17 mouse cellular contexts compared by ENCODE assay signal in genomic region chr2:131952456-131952855, GRCm38 (mm10). TPM values are rescaled to one million over a fixed set of nuclear protein-coding genes. Genes with fewer than 3 reads are reported as not detected.
DNase-seq lines count a peak whose midpoint lies in the region; TF ChIP-seq lines count a peak whose summit lies in the region.
"Had no signal": no experiment of that assay in that cellular context is flagged by ENCODE, and none has a peak within 500 bp of the region (broad histone marks: within the 10 kb centered on the region; RNA-seq: fewer than 3 reads in every experiment).

No protein-coding gene starts in this region.

- TF ChIP-seq POLR2A in kidney, adult 2 months (IDR thresholded peaks at IDR 0.05; ENCODE audit: low read depth, low read length): no peak

- no peak overlapping the region for H3K27ac ChIP-seq in left cerebral cortex, adult 2 months
- H3K27ac ChIP-seq in kidney, adult 2 months (ENCODE audit: insufficient read depth, low read depth, low read length): no peak overlapping the region
- H3K27ac ChIP-seq: hindbrain, embryonic 10.5 days; liver, embryonic 13.5 days had no signal

- TF ChIP-seq CTCF in left cerebral cortex, adult 2 months (IDR thresholded peaks at IDR 0.05): no peak
- no peak for TF ChIP-seq CTCF in E14TG2a.4 (conservative IDR thresholded peaks at IDR 0.05; ENCODE audit: low read length)
- no peak for TF ChIP-seq CTCF in kidney, adult 2 months (conservative IDR thresholded peaks at IDR 0.05; ENCODE audit: insufficient read depth, insufficient read length, low read depth, low read length)

- H3K4me1 ChIP-seq in E14TG2a.4 (replicated peaks; ENCODE audit: low read depth, low read length): peaks cover 76% of the 10 kb centered on the region
- H3K4me1 ChIP-seq in kidney, adult 2 months (ENCODE audit: control insufficient read depth, insufficient read depth, low read length): no peaks in the 10 kb centered on the region

- no peak overlapping the region for H3K4me3 ChIP-seq in left cerebral cortex, adult 2 months
- peak overlapping the region; percentile 54 for H3K4me3 ChIP-seq in E14TG2a.4 (replicated peaks; ENCODE audit: low read length)
- no peak overlapping the region for H3K4me3 ChIP-seq in kidney, adult 2 months (ENCODE audit: insufficient read depth, low read depth, low read length)
- H3K4me3 ChIP-seq: liver, embryonic 13.5 days had no signal

- peak; percentile 57 to 67 for DNase-seq in cerebellum, postnatal 10 days
- no peak for DNase-seq in cerebellum, postnatal 4 days (ENCODE audit: low spot score in 2 of 2)
- DNase-seq in left cerebral cortex, adult 2 months (ENCODE audit: extremely low spot score in 1 of 2, low spot score in 2 of 2): peak; percentile 7 to 10
- DNase-seq in left cerebral cortex, postnatal 25 days (ENCODE audit: low spot score in 2 of 2): no peak
- peak; percentile 36 for DNase-seq in kidney, adult 2 months
- DNase-seq in gastrocnemius, postnatal 14 days: no peak
- DNase-seq in ovary, adult 18-20 months (ENCODE audit: low spot score): no peak
- DNase-seq: cerebellum, adult 9-11 months; liver, embryonic 13.5 days had no signal

- no peaks in the 10 kb centered on the region for H3K9me3 ChIP-seq in E14TG2a.4 (ENCODE audit: low read length)
- H3K9me3 ChIP-seq: hindbrain, embryonic 10.5 days; liver, embryonic 13.5 days; megakaryocyte, embryonic 14.5 days had no signal

- 25% methylated on average over 2 of the region's 2 CpGs for WGBS in kidney, adult 2 months

- H3K27me3 ChIP-seq in E14TG2a.4 (ENCODE audit: insufficient read depth, low read length): peaks cover 31% of the 10 kb centered on the region
- no peaks in the 10 kb centered on the region for H3K27me3 ChIP-seq in kidney, adult 2 months (replicated peaks; ENCODE audit: control insufficient read depth, insufficient read depth, low read length)

- intact Hi-C loops in left cerebral cortex, adult 2 months (cut with DNase I): no loop called here
- intact Hi-C loops in left cerebral cortex, postnatal 25 days (cut with DNase I): no loop called here
- intact Hi-C loops in gastrocnemius, postnatal 14 days (cut with DNase I; ENCODE audit: low total_unique reads): loop anchor here (10.0 kb wide), 1 partner anchor 408 kb away; no protein-coding TSS in a partner anchor

- H3K36me3 ChIP-seq in E14TG2a.4 (ENCODE audit: insufficient read depth, low read length): no peaks in the 10 kb centered on the region
- no peaks in the 10 kb centered on the region for H3K36me3 ChIP-seq in kidney, adult 2 months (ENCODE audit: control insufficient read depth, insufficient read depth, low read length)
- H3K36me3 ChIP-seq: hindbrain, embryonic 10.5 days; liver, embryonic 13.5 days had no signal

RNA-seq across cellular contexts. Expression of gene Prnd, which starts 1.8 kb away (rescaled TPM):
- total RNA-seq in left cerebral cortex, adult 2 months (2021): under 1 TPM in 1 of 2 experiments, not detected in 1; 0.14 TPM
- not detected for total RNA-seq in left cerebral cortex, postnatal 25 days (2021)
- 0.92 and 1.0 TPM in 2 replicates for polyA plus RNA-seq in kidney, adult 2 months (2012; rRNA removed)
- total RNA-seq in gastrocnemius, postnatal 14 days (2021): 10 to 100 TPM in 1 of 2 experiments, 1 to 10 TPM in 1; 9.6 to 24.2 TPM

RNA-seq across cellular contexts. Expression of gene Prn, which starts 42.7 kb away (rescaled TPM):
- under 1 TPM in 1 of 2 experiments, not detected in 1; 0.20 TPM for total RNA-seq in left cerebral cortex, adult 2 months (2021)
- under 1 TPM; 0.09 to 0.37 TPM for total RNA-seq in left cerebral cortex, postnatal 25 days (2021)
- polyA plus RNA-seq in kidney, adult 2 months (2012; rRNA removed): not detected in 2 replicates
- not detected for total RNA-seq in gastrocnemius, postnatal 14 days (2021)
- total RNA-seq: adrenal gland, postnatal 4 days; layer of hippocampus, postnatal 25 days had no signal
- polyA plus RNA-seq: C2C12; hindbrain, embryonic 10.5 days; liver, embryonic 13.5 days; neural tube, embryonic 11.5 days; small intestine, adult 2 months had no signal

RNA-seq across cellular contexts. Expression of gene Prnp, which starts 42.7 kb away (rescaled TPM):
- 100 to 1,000 TPM; 748 to 772 TPM for total RNA-seq in left cerebral cortex, adult 2 months (2021)
- 100 to 1,000 TPM; 698 to 767 TPM for total RNA-seq in left cerebral cortex, postnatal 25 days (2021)
- 144 and 146 TPM in 2 replicates for polyA plus RNA-seq in kidney, adult 2 months (2012; rRNA removed)
- 10 to 100 TPM; 75.2 to 93.8 TPM for total RNA-seq in gastrocnemius, postnatal 14 days (2021)

Comparison
In these comparisons a context has a peak if more than half of its experiments do, and no peak if none do; other contexts are left out.
1. DNase-seq: peak in cerebellum, postnatal 10 days (2 of 2), left cerebral cortex, adult 2 months (2 of 2) and kidney, adult 2 months (single experiment); none in cerebellum, postnatal 4 days (0 of 2), left cerebral cortex, postnatal 25 days (0 of 2), gastrocnemius, postnatal 14 days (single experiment) and ovary, adult 18-20 months (single experiment).
2. RNA of gene Prnd, which starts 1.8 kb away (total RNA-seq): 9.6 to 24.2 TPM in gastrocnemius, postnatal 14 days; 0.14 TPM in left cerebral cortex, adult 2 months and not detected in left cerebral cortex, postnatal 25 days; every median in the first group is over 4 times any median in the second.
3. RNA of gene Prnp, which starts 42.7 kb away (total RNA-seq): 748 to 772 TPM in left cerebral cortex, adult 2 months and 698 to 767 TPM in left cerebral cortex, postnatal 25 days; 75.2 to 93.8 TPM in gastrocnemius, postnatal 14 days; every median in the first group is over 4 times any median in the second.